Mouse (Mus musculus) heart, adult 2 months (tissue): ENCODE data around the gene Emp3.

Source experiments
- CTCF ChIP-seq: fragments of 200-600 bp; IDR thresholded peaks from 2 replicates; pipeline ENCODE4 v1.8.1; 2022; ENCODE audit warnings: antibody characterized with exemption, mild to moderate bottlenecking, moderate library complexity
- POLR2A ChIP-seq: fragments of 200-500 bp; IDR thresholded peaks from 2 replicates; pipeline ENCODE4 v1.6.1; 2011; ENCODE audit warnings: mild to moderate bottlenecking, low read depth, low read length, control low read depth; ENCODE audit not compliant: insufficient read depth

- TF ChIP-seq CTCF (no peak), POLR2A (no peak)
Measured at GRCm38 (mm10) chr7:45956611-45957010, 35.4 kb upstream of the Emp3 start.
